Comparison of ENCODE assay signal across 21 mouse cellular contexts in the genomic region with DNA sequence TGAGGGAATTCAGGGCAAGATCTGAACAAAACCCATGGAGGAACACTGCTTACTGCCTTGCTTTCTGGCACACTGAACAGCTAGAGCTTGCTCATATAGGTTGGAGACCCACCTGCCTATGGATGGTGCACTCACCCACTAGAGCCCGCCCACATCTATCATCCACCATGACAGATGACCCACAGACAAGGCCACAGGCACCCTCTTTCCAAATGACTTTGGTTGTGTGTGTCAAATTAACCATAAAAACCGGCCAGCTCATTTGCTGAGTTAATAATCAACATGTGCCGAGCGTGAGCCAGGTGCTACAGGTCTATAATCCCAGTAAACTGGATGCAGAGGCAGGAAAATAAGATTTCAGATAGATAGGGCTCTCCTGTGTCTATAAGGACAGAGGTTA. TPM values are rescaled to one million over a fixed set of nuclear protein-coding genes. Genes with fewer than 3 reads are reported as not detected.
DNase-seq lines count a peak whose midpoint lies in the region; ATAC-seq and TF ChIP-seq lines count a peak whose summit lies in the region.
"Had no signal": no experiment of that assay in that cellular context is flagged by ENCODE, and none has a peak within 500 bp of the region (broad histone marks: within the 10 kb centered on the region; RNA-seq: fewer than 3 reads in every experiment).

No protein-coding gene starts in this region.

- no peaks in the 10 kb centered on the region for H3K27me3 ChIP-seq in intestine, postnatal 0 days (replicated peaks; ENCODE audit: control insufficient read depth, insufficient read depth, low read length)
- H3K27me3 ChIP-seq in stomach, postnatal 0 days (ENCODE audit: control insufficient read depth, insufficient read depth, low read length) = no peaks in the 10 kb centered on the region
- H3K27me3 ChIP-seq in lung, postnatal 0 days (replicated peaks; ENCODE audit: insufficient read depth, low read length) = no peaks in the 10 kb centered on the region
- H3K27me3 ChIP-seq: hindbrain, embryonic 12.5 days; neural tube, embryonic 12.5 days; Patski had no signal

- TF ChIP-seq CTCF in intestine, postnatal 0 days (IDR thresholded peaks at IDR 0.05; ENCODE audit: low read depth) = no peak
- TF ChIP-seq CTCF in stomach, postnatal 0 days (IDR thresholded peaks at IDR 0.05; ENCODE audit: low read depth) = no peak
- TF ChIP-seq CTCF in lung, postnatal 0 days (IDR thresholded peaks at IDR 0.05) = no peak

- H3K36me3 ChIP-seq in intestine, postnatal 0 days (ENCODE audit: control insufficient read depth, insufficient read depth) = no peaks in the 10 kb centered on the region
- no peaks in the 10 kb centered on the region for H3K36me3 ChIP-seq in stomach, postnatal 0 days (ENCODE audit: control insufficient read depth, insufficient read depth, low read length)
- no peaks in the 10 kb centered on the region for H3K36me3 ChIP-seq in lung, postnatal 0 days (ENCODE audit: insufficient read depth, low read length)
- H3K36me3 ChIP-seq: forebrain, embryonic 10.5 days; heart, embryonic 10.5 days; hindbrain, embryonic 12.5 days; limb, embryonic 10.5 days; neural tube, embryonic 12.5 days had no signal

- DNase-seq in kidney, adult 9 months = peak; percentile 83
- peak; percentile 69 to 79 for DNase-seq in kidney, postnatal 36 days
- DNase-seq in stomach, postnatal 0 days (ENCODE audit: low spot score) = no peak
- DNase-seq in lung, postnatal 36 days = no peak
- no peak for DNase-seq in embryo, embryonic 10 days (ENCODE audit: low spot score)
- no peak for DNase-seq in lung, postnatal 0 days (ENCODE audit: low spot score)
- DNase-seq: adrenal gland, postnatal 14 days; cerebellum, adult 2 months; gastrocnemius, postnatal 25 days; heart, postnatal 10 days; right cerebral cortex, postnatal 25 days had no signal

- peaks cover 3% of the 10 kb centered on the region; the same call in 1 of the 2 replicates for H3K4me1 ChIP-seq in intestine, postnatal 0 days (replicated peaks; ENCODE audit: control insufficient read depth, insufficient read depth, low read length)
- H3K4me1 ChIP-seq in stomach, postnatal 0 days (replicated peaks; ENCODE audit: control insufficient read depth, insufficient read depth) = no peaks in the 10 kb centered on the region
- no peaks in the 10 kb centered on the region for H3K4me1 ChIP-seq in lung, postnatal 0 days (ENCODE audit: insufficient read depth, low read depth, low read length)
- H3K4me1 ChIP-seq: heart, embryonic 10.5 days; limb, embryonic 10.5 days; neural tube, embryonic 12.5 days had no signal

- H3K27ac ChIP-seq in intestine, postnatal 0 days (ENCODE audit: low read depth, low read length) = peak overlapping the region; percentile 76; the same call in 1 of the 2 replicates
- no peak overlapping the region; the same call in 1 of the 2 replicates for H3K27ac ChIP-seq in stomach, postnatal 0 days (replicated peaks)
- no peak overlapping the region for H3K27ac ChIP-seq in lung, postnatal 0 days (ENCODE audit: low read length)
- H3K27ac ChIP-seq: forebrain, embryonic 10.5 days; heart, embryonic 10.5 days; hindbrain, embryonic 12.5 days; limb, embryonic 10.5 days; liver, embryonic 14.5 days; neural tube, embryonic 12.5 days had no signal

- no peaks in the 10 kb centered on the region for H3K9me3 ChIP-seq in intestine, postnatal 0 days (ENCODE audit: control insufficient read depth)
- H3K9me3 ChIP-seq in stomach, postnatal 0 days (ENCODE audit: control insufficient read depth, low read length) = no peaks in the 10 kb centered on the region
- no peaks in the 10 kb centered on the region for H3K9me3 ChIP-seq in lung, postnatal 0 days (ENCODE audit: low read length)
- H3K9me3 ChIP-seq: forebrain, embryonic 10.5 days; heart, embryonic 10.5 days; hindbrain, embryonic 12.5 days; limb, embryonic 10.5 days; neural tube, embryonic 12.5 days had no signal

- ATAC-seq in intestine, postnatal 0 days = peak; percentile 23; the same call in 1 of the 2 replicates
- ATAC-seq in stomach, postnatal 0 days (ENCODE audit: low FRiP score, low TSS enrichment) = 0 out of 2 replicates have a peak, but pooled peaks have one; percentile 27
- ATAC-seq in lung, postnatal 0 days = no peak
- ATAC-seq: activated CD4-positive, CD25-positive, alpha-beta regulatory T cell, adult 4 months; inflammation-experienced regulatory T-cells, adult 6 months; Patski had no signal

- no peak for TF ChIP-seq EP300 in stomach, postnatal 0 days (optimal IDR thresholded peaks at IDR 0.05)
- TF ChIP-seq EP300 in lung, postnatal 0 days (IDR thresholded peaks at IDR 0.05) = no peak

- no peak overlapping the region for H3K4me3 ChIP-seq in intestine, postnatal 0 days (ENCODE audit: low read depth, low read length)
- no peak overlapping the region for H3K4me3 ChIP-seq in stomach, postnatal 0 days (ENCODE audit: low read depth, low read length)
- H3K4me3 ChIP-seq in lung, postnatal 0 days (ENCODE audit: low read depth, low read length) = no peak overlapping the region
- H3K4me3 ChIP-seq: forebrain, embryonic 10.5 days; heart, embryonic 10.5 days; hindbrain, embryonic 12.5 days; limb, embryonic 10.5 days; neural tube, embryonic 12.5 days had no signal

- no peak overlapping the region for H3K9ac ChIP-seq in intestine, postnatal 0 days (ENCODE audit: low read depth, low read length)
- H3K9ac ChIP-seq in stomach, postnatal 0 days (ENCODE audit: low read length) = no peak overlapping the region
- no peak overlapping the region for H3K9ac ChIP-seq in lung, postnatal 0 days (replicated peaks; ENCODE audit: low read depth)
- H3K9ac ChIP-seq: hindbrain, embryonic 12.5 days; liver, embryonic 14.5 days; neural tube, embryonic 12.5 days had no signal

- 41% methylated on average over 4 of the region's 4 CpGs for WGBS in intestine, postnatal 0 days
- 73% methylated on average over 4 of the region's 4 CpGs for WGBS in stomach, postnatal 0 days
- 72% methylated on average over 4 of the region's 4 CpGs for WGBS in lung, postnatal 0 days

- H3K4me2 ChIP-seq in intestine, postnatal 0 days (replicated peaks; ENCODE audit: low read depth) = no peak overlapping the region
- H3K4me2 ChIP-seq in stomach, postnatal 0 days (replicated peaks; ENCODE audit: low read depth) = no peak overlapping the region
- H3K4me2 ChIP-seq in lung, postnatal 0 days (replicated peaks; ENCODE audit: low read depth, low read length) = no peak overlapping the region
- H3K4me2 ChIP-seq: hindbrain, embryonic 12.5 days; neural tube, embryonic 12.5 days had no signal

RNA-seq across cellular contexts. Expression of gene Gm10073, which starts 2.9 kb away (rescaled TPM):
- polyA plus RNA-seq in intestine, postnatal 0 days (2015; fragmentation: Nextera tagmentation; extraction: Ambion mirVana) = 8.8 and 9.2 TPM in 2 replicates
- 13.8 and 14.2 TPM in 2 replicates for polyA plus RNA-seq in stomach, postnatal 0 days (2015; fragmentation: Nextera tagmentation; extraction: Ambion mirVana)
- polyA plus RNA-seq in lung, postnatal 0 days (2015; fragmentation: Nextera tagmentation; extraction: Ambion mirVana) = 8.0 and 9.0 TPM in 2 replicates

RNA-seq across cellular contexts. Expression of gene Cdh1, which starts 32.8 kb away (rescaled TPM):
- 82.1 and 88.1 TPM in 2 replicates for polyA plus RNA-seq in intestine, postnatal 0 days (2015; fragmentation: Nextera tagmentation; extraction: Ambion mirVana)
- polyA plus RNA-seq in stomach, postnatal 0 days (2015; fragmentation: Nextera tagmentation; extraction: Ambion mirVana) = 118 and 131 TPM in 2 replicates
- 88.2 and 106 TPM in 2 replicates for polyA plus RNA-seq in lung, postnatal 0 days (2015; fragmentation: Nextera tagmentation; extraction: Ambion mirVana)

RNA-seq across cellular contexts. Expression of gene Cdh3, which starts 59.7 kb away (rescaled TPM):
- 2.9 and 3.6 TPM in 2 replicates for polyA plus RNA-seq in intestine, postnatal 0 days (2015; fragmentation: Nextera tagmentation; extraction: Ambion mirVana)
- polyA plus RNA-seq in stomach, postnatal 0 days (2015; fragmentation: Nextera tagmentation; extraction: Ambion mirVana) = 8.0 and 8.1 TPM in 2 replicates
- polyA plus RNA-seq in lung, postnatal 0 days (2015; fragmentation: Nextera tagmentation; extraction: Ambion mirVana) = 2.3 and 2.6 TPM in 2 replicates
- polyA plus RNA-seq: activated CD4-positive, CD25-positive, alpha-beta regulatory T cell, adult 4 months; inflammation-experienced regulatory T-cells, adult 6 months had no signal

Comparison
In these comparisons a context has a peak if more than half of its experiments do, and no peak if none do; other contexts are left out.
1. DNase-seq: peak in kidney, adult 9 months (single experiment) and kidney, postnatal 36 days (2 of 2); none in stomach, postnatal 0 days (single experiment), lung, postnatal 36 days (single experiment), embryo, embryonic 10 days (single experiment) and lung, postnatal 0 days (single experiment).